Mouse (Mus musculus) layer of hippocampus, adult 9-10 months (tissue): ENCODE data around the gene Gm826.
A peak's percentile ranks its signal among the peaks of the same experiment; 100 is the strongest.

Source experiments
- DNase-seq: peaks from one replicate; pipeline ENCODE4 v3.0.0; 2022; ENCODE audit warnings: low spot score

The Gm826 gene

DNA sequence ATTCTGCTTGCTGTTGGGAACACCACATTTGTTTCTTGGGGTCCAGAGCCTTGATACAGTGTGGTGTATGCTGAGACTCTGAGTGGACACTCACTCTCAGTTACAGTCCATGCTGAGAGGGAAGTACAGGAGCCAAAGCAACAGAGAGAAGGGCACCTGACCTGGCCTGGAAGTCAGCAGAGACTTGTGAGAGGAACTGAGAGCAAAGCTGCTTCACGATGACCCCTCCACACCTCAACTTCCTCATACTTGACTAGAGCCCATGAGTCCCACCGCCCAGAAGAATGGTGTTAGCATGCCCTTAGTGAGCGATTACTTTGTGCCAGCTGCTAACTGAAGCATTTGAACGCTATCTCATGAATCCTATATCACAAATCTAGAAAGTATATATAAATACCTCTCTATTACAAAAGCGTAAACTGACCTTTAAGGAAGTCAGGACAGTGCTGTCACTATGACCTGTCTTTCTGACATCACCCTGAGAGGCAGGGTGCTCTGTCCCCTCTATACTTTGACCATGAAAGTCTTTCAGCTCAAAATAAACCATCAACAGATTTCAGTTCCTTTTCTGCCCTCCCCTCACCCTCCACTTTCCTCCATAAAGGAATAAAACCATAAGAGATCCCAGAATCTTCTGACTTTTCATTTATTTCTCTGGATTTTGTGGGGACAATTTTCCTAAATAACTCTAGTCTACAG, 57.9 kb downstream of the Gm826 start:
- peak; percentile 7 for DNase-seq

DNA sequence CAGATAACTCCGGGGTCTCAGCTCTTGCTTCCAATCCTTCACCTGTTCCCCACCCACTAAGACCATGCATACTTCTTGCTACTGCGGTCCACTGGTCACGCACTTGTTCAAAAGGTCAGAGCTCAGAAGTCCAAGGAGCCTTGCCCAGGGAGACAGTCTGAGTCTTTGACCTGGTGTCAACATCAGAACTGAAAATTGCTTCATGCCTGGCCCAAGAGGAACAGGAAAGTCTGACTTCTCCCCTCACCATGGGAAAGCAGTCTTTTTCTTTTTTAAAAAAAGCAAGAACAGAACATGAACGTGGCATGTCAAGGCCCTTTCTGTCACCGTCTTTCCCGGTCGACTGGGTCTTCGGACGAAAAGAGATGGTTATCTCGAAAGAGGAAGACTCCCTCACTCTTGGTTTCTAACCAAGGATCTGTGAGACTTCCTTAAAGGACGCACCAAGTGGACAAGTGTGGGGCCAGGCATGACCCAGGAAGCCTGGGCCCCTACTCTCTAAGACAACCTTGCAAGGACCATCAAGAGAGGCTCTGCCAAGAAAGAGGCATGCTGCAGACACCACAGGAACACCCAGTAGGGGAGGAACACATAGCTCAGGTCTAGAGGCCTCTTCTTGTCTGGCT, 66.0 kb downstream of the Gm826 start:
- DNase-seq = peak; percentile 7

DNA sequence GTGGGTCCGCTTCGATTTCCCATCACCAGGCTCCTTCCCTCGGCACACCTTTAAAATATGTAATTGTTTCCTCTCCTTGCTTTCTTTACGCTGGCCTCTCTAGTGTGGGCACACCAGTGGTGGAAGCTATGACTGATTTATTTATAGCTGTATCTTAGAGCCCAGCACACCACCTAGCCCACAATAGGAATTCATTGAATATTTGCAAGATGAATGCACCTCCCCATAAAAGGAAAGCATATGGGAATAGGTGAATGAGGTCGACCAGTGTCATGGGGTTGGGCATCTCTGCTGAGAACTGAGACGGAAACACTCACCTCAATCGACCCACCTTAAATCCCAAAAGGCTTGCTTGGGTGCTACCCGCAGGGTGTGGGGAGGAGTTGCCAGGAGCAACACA, 70.1 kb downstream of the Gm826 start:
- no peak for DNase-seq

DNA sequence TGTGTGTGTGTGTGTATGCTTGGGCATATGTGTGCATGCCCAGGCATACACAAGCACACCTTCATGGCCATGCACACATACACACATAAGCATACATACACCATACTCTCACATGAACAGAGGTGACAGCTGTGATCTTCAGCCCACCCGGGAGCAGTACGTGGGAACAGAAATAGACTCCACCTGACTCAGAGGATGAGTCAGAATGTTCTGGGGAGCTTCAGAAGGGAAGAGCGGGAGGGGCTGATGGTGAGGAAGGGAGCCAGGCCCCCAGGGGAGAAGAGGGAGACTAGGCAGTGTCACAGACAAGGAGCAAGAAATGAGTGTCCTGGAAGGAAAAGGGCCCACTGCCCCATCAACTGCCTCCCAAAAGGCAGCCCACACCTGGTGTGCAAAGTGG, 72.4 kb downstream of the Gm826 start:
- DNase-seq = no peak
